18 mouse cellular contexts compared by ENCODE assay signal in genomic region chr2:10231971-10232370, GRCm38 (mm10).
DNase-seq lines count a peak whose midpoint lies in the region; ATAC-seq and TF ChIP-seq lines count a peak whose summit lies in the region.
"Had no signal": no experiment of that assay in that cellular context is flagged by ENCODE, and none has a peak within 500 bp of the region (broad histone marks: within the 10 kb centered on the region; RNA-seq: fewer than 3 reads in every experiment).

No protein-coding gene starts in this region.

- 0 out of 2 replicates have a peak, but pooled peaks cover 4% of the 10 kb centered on the region for H3K4me1 ChIP-seq in hindbrain, postnatal 0 days (ENCODE audit: insufficient read depth, low read length)
- no peaks in the 10 kb centered on the region for H3K4me1 ChIP-seq in hindbrain, embryonic 16.5 days (ENCODE audit: control insufficient read depth, insufficient read depth, low read depth, low read length)
- H3K4me1 ChIP-seq in kidney, embryonic 16.5 days (ENCODE audit: insufficient read depth, low read length): no peaks in the 10 kb centered on the region
- H3K4me1 ChIP-seq: forebrain, embryonic 15.5 days; limb, embryonic 12.5 days; neural tube, embryonic 13.5 days had no signal

- 0 out of 2 replicates have a peak, but pooled peaks have one; percentile 38 for ATAC-seq in frontal cortex, adult (ENCODE audit: low TSS enrichment)
- ATAC-seq in hindbrain, postnatal 0 days: no peak
- ATAC-seq in hindbrain, embryonic 16.5 days: no peak
- no peak for ATAC-seq in kidney, embryonic 16.5 days (ENCODE audit: low FRiP score, low TSS enrichment)
- ATAC-seq: forebrain, embryonic 15.5 days had no signal

- H3K9ac ChIP-seq in hindbrain, postnatal 0 days (replicated peaks; ENCODE audit: low read length): no peak overlapping the region
- no peak overlapping the region for H3K9ac ChIP-seq in hindbrain, embryonic 16.5 days (ENCODE audit: low read depth, low read length)
- H3K9ac ChIP-seq in kidney, embryonic 16.5 days (replicated peaks; ENCODE audit: low read length): no peak overlapping the region
- H3K9ac ChIP-seq: forebrain, embryonic 15.5 days; kidney, embryonic 15.5 days; limb, embryonic 12.5 days; liver, embryonic 14.5 days; neural tube, embryonic 13.5 days had no signal

- TF ChIP-seq CTCF in hindbrain, postnatal 0 days (IDR thresholded peaks at IDR 0.05; ENCODE audit: low read depth): no peak

- 55% methylated on average over 6 of the region's 6 CpGs for WGBS in hindbrain, postnatal 0 days
- WGBS in hindbrain, embryonic 16.5 days: 66% methylated on average over 6 of the region's 6 CpGs
- 75% methylated on average over 6 of the region's 6 CpGs for WGBS in kidney, embryonic 16.5 days

- no peaks in the 10 kb centered on the region for H3K9me3 ChIP-seq in hindbrain, postnatal 0 days (ENCODE audit: low read length)
- no peaks in the 10 kb centered on the region for H3K9me3 ChIP-seq in hindbrain, embryonic 16.5 days (ENCODE audit: control insufficient read depth, low read length)
- H3K9me3 ChIP-seq in kidney, embryonic 16.5 days (ENCODE audit: low read length): no peaks in the 10 kb centered on the region
- H3K9me3 ChIP-seq: forebrain, embryonic 15.5 days; kidney, embryonic 15.5 days; limb, embryonic 12.5 days; neural tube, embryonic 13.5 days had no signal

- no peak overlapping the region for H3K4me2 ChIP-seq in hindbrain, postnatal 0 days (ENCODE audit: low read depth, low read length)
- no peak overlapping the region for H3K4me2 ChIP-seq in hindbrain, embryonic 16.5 days (ENCODE audit: low read length)
- H3K4me2 ChIP-seq in kidney, embryonic 16.5 days (replicated peaks; ENCODE audit: low read depth, low read length): no peak overlapping the region
- H3K4me2 ChIP-seq: forebrain, embryonic 15.5 days; kidney, embryonic 15.5 days; limb, embryonic 12.5 days; neural tube, embryonic 13.5 days had no signal

- no peak overlapping the region for H3K4me3 ChIP-seq in hindbrain, postnatal 0 days (ENCODE audit: low read length)
- H3K4me3 ChIP-seq in hindbrain, embryonic 16.5 days (ENCODE audit: low read length): no peak overlapping the region
- no peak overlapping the region for H3K4me3 ChIP-seq in kidney, embryonic 16.5 days (ENCODE audit: low read length)
- H3K4me3 ChIP-seq: erythroblast, embryonic 14.5 days; forebrain, embryonic 15.5 days; kidney, embryonic 15.5 days; limb, embryonic 12.5 days; neural tube, embryonic 13.5 days had no signal

- no peaks in the 10 kb centered on the region for H3K27me3 ChIP-seq in hindbrain, postnatal 0 days (ENCODE audit: insufficient read depth, low read length)
- H3K27me3 ChIP-seq in hindbrain, embryonic 16.5 days (replicated peaks; ENCODE audit: control insufficient read depth, insufficient read depth, low read length): no peaks in the 10 kb centered on the region
- H3K27me3 ChIP-seq in kidney, embryonic 16.5 days (ENCODE audit: insufficient read depth, low read length): no peaks in the 10 kb centered on the region
- H3K27me3 ChIP-seq: forebrain, embryonic 15.5 days; kidney, embryonic 15.5 days; limb, embryonic 12.5 days; neural tube, embryonic 13.5 days had no signal

- H3K27ac ChIP-seq in hindbrain, postnatal 0 days: no peak overlapping the region; the same call in 1 of the 2 replicates
- no peak overlapping the region for H3K27ac ChIP-seq in hindbrain, embryonic 16.5 days (ENCODE audit: low read depth, low read length)
- no peak overlapping the region for H3K27ac ChIP-seq in kidney, embryonic 16.5 days (ENCODE audit: low read length)
- H3K27ac ChIP-seq: forebrain, embryonic 15.5 days; kidney, embryonic 15.5 days; limb, embryonic 12.5 days; liver, embryonic 14.5 days; neural tube, embryonic 13.5 days had no signal

- no peak for DNase-seq in frontal cortex, postnatal 14 days (ENCODE audit: low spot score in 2 of 2)
- peak; percentile 22 for DNase-seq in hindbrain, postnatal 0 days (ENCODE audit: low spot score)
- peak; percentile 36 for DNase-seq in urinary bladder, postnatal 14 days (ENCODE audit: low spot score)
- DNase-seq in urinary bladder, postnatal 25 days (ENCODE audit: low spot score): no peak
- DNase-seq in natural killer cell, adult 2 months (ENCODE audit: low spot score in 2 of 2): no peak
- DNase-seq: adrenal gland, adult 2 months; cerebellum, adult 11-12 months; right cerebral cortex, postnatal 25 days; thymus, postnatal 4 days had no signal

- no peaks in the 10 kb centered on the region for H3K36me3 ChIP-seq in hindbrain, postnatal 0 days (ENCODE audit: insufficient read depth, low read length)
- H3K36me3 ChIP-seq in hindbrain, embryonic 16.5 days (ENCODE audit: control insufficient read depth, insufficient read depth, low read length): no peaks in the 10 kb centered on the region
- H3K36me3 ChIP-seq in kidney, embryonic 16.5 days (ENCODE audit: insufficient read depth, low read length): no peaks in the 10 kb centered on the region
- H3K36me3 ChIP-seq: forebrain, embryonic 15.5 days; kidney, embryonic 15.5 days; limb, embryonic 12.5 days; neural tube, embryonic 13.5 days had no signal

Comparison
In these comparisons a context has a peak if more than half of its experiments do, and no peak if none do; other contexts are left out.
1. DNase-seq: peak in hindbrain, postnatal 0 days (single experiment) and urinary bladder, postnatal 14 days (single experiment); none in frontal cortex, postnatal 14 days (0 of 2), urinary bladder, postnatal 25 days (single experiment) and natural killer cell, adult 2 months (0 of 2).